Mouse (Mus musculus) hindbrain, postnatal 0 days (tissue): ENCODE measurements around the gene Mnat1. TPM values are rescaled to one million over a fixed set of nuclear protein-coding genes. Genes with fewer than 3 reads are reported as not detected.
"Not testable (repeated sequence)": the region's sequence is repeated elsewhere in the genome, so short reads cannot be mapped to it uniquely, and the experiment has no call there.

Experiments used
- ATAC-seq: fragments of 200-750 bp; cut with Nextera tagmentation; 2 replicates; pipeline ENCODE4 v1.8.0; 2017; ENCODE audit warnings: mild to moderate bottlenecking, moderate TSS enrichment, moderate library complexity
- DNase-seq: peaks from one replicate; pipeline ENCODE4 v3.0.0-alpha.2; 2015; ENCODE audit warnings: low spot score
- H3K27ac ChIP-seq: fragments of 300-500 bp; sonication (generic); 2 replicates; pipeline ENCODE4 v1.5.1; 2014; ENCODE audit warnings: mild to moderate bottlenecking
- H3K27me3 ChIP-seq: fragments of 300-500 bp; sonication (generic); 2 replicates; pipeline ENCODE4 v1.6.1; 2014; ENCODE audit warnings: low read length, mixed read lengths; ENCODE audit not compliant: insufficient read depth
- H3K36me3 ChIP-seq: fragments of 300-500 bp; sonication (generic); 2 replicates; pipeline ENCODE4 v1.6.1; 2014; ENCODE audit warnings: low read length, mixed read lengths; ENCODE audit not compliant: insufficient read depth
- H3K4me1 ChIP-seq: fragments of 300-500 bp; sonication (generic); 2 replicates; pipeline ENCODE4 v1.6.1; 2014; ENCODE audit warnings: antibody characterized with exemption, low read length, mixed read lengths; ENCODE audit not compliant: insufficient read depth
- H3K4me2 ChIP-seq: fragments of 300-500 bp; sonication (generic); 2 replicates; pipeline ENCODE4 v1.6.1; 2014; ENCODE audit warnings: low read depth, mild to moderate bottlenecking, low read length, moderate library complexity, mixed read lengths
- H3K4me3 ChIP-seq: fragments of 300-500 bp; sonication (generic); 2 replicates; pipeline ENCODE4 v1.5.1; 2014; ENCODE audit warnings: low read length
- H3K9ac ChIP-seq: fragments of 300-500 bp; sonication (generic); replicated peaks from 2 replicates; pipeline ENCODE4 v1.6.1; 2014; ENCODE audit warnings: mild to moderate bottlenecking, low read length, moderate library complexity, mixed read lengths
- H3K9me3 ChIP-seq: fragments of 300-500 bp; sonication (generic); 2 replicates; pipeline ENCODE4 v1.6.1; 2016; ENCODE audit warnings: low read length, mixed read lengths
- CTCF ChIP-seq: IDR thresholded peaks from 2 replicates; pipeline ENCODE4 v1.5.1; 2016; ENCODE audit warnings: antibody characterized with exemption, control low read depth, low read depth
- WGBS: fragments of 180-500 bp; shearing (Covaris S2); extraction: QIAGEN DNeasy Blood & Tissue Kit; methylation state at CpG from one replicate; pipeline ENCODE4 v1.1.7; 2014; 5-methylcytosine and 5-hydroxymethylcytosine counted together
- polyA plus RNA-seq: library from polyadenylated mRNA; unstranded; fragments of >200 nt; fragmentation: Nextera tagmentation; extraction: Ambion mirVana; gene quantifications from 2 replicates; pipeline ENCODE4 v1.2.1, GENCODE M21; 2015
- total RNA-seq: library from RNA; depleted of rRNA; stranded (reverse); fragments of >200 nt; gene quantifications from 2 replicates; pipeline ENCODE4 v1.2.3, GENCODE M21; 2014

The Mnat1 gene
- total and polyA plus RNA-seq, 2 experiments from 2014 or later: 17.4 to 17.6 TPM

DNA sequence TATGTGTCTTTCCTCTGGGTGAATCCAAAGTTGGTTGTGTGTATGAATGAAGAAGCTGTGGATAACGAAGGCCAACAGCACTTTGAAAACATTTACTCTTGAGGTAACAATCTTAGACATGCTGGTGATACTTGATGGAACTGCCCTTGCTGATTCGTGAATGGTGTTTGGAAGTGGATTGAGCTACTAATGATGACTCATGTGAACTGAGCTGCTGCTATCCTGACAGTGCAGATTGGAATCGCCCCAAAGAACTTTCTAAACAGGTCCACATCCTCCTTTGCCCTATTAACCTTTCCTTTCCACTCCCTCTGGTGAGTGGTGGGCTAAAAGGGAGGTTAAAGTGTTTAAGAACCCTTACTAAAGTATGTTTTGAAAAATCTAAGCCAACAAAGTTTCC is 17.2 kb downstream of the Mnat1 start:
- ATAC-seq (no peak), DNase-seq (no peak)
- Histone ChIP-seq H3K27me3 (no peaks in the 10 kb centered on the region), H3K27ac (no peak overlapping the region), H3K36me3 (no peaks in the 10 kb centered on the region), H3K4me3 (no peak overlapping the region), H3K4me1 (no peaks in the 10 kb centered on the region), H3K9me3 (no peaks in the 10 kb centered on the region), H3K4me2 (no peak overlapping the region), H3K9ac (no peak overlapping the region)
- TF ChIP-seq CTCF: no peak
- 92% methylated on average over 3 of the region's 3 CpGs for WGBS

DNA sequence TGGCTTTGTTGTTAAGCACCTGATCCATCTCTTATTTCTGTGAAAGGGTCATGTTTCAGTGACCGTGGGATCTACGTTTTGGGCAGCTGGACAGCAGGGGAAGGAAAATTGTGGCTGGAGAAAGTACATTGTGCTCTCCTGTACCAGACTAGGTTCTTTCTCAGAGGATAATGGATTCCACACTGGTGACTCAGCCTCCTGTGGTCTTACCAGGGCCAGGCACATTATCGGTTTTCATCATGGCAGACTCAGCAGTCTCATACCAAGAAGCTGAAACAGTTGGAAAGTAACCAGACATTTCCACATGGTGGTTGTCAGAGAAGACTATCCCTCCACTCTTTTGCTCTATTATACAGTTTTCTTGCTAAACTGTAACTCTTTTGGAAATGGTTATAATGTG is 23.7 kb downstream of the Mnat1 start:
- H3K9ac ChIP-seq: no peak overlapping the region
- H3K4me1 ChIP-seq: no peaks in the 10 kb centered on the region
- H3K9me3 ChIP-seq: no peaks in the 10 kb centered on the region
- 64% methylated on average over 3 of the region's 3 CpGs for WGBS
- H3K4me2 ChIP-seq: no peak overlapping the region
- H3K4me3 ChIP-seq: no peak overlapping the region
- H3K36me3 ChIP-seq: no peaks in the 10 kb centered on the region
- TF ChIP-seq CTCF: no peak
- H3K27me3 ChIP-seq: no peaks in the 10 kb centered on the region
- ATAC-seq (no peak), DNase-seq (no peak)
- no peak overlapping the region for H3K27ac ChIP-seq

DNA sequence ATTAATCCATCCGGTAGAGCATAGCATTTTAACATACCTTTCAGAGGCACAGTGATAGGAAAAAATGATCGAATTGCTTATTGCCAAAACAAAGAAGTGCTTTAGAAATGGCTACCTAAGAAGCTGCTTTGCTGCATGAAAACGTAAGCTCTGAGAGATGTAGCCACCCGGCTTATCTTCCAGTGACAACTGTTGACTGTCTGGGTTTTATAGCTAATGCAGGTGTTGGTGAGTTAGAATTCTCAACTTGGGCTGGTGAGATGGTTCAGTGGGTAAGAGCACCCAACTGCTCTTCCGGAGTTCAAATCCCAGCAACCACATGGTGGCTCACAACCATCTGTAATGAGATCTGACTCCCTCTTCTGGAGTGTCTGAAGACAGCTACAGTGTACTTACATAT is 27.5 kb downstream of the Mnat1 start:
- not testable (repeated sequence) for H3K4me2 ChIP-seq, H3K27ac ChIP-seq

DNA sequence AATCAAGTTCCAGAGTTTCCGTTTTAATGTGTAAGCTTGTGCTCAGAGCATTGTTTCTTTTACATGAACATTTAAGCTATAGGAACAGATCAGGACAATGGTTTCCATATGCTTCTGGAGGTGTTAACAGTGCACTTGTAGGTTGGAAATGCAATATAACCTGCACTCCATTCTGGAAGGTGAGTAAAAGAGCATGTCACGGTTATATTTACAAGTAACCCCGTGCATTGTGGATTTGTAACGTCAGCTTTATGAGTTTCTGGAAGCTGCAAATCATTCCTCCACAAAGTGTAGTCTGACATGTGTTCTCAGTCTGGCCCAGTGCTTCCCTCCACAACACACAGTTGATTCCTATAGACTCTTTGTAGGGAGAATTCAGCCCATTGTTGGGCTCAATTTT is 30.6 kb downstream of the Mnat1 start:
- WGBS: 94% methylated on average over 4 of the region's 4 CpGs
- Histone ChIP-seq H3K9ac (no peak overlapping the region), H3K27ac (no peak overlapping the region), H3K4me3 (no peak overlapping the region), H3K4me2 (no peak overlapping the region), H3K27me3 (no peaks in the 10 kb centered on the region), H3K9me3 (no peaks in the 10 kb centered on the region), H3K36me3 (no peaks in the 10 kb centered on the region), H3K4me1 (no peaks in the 10 kb centered on the region)
- ATAC-seq (no peak), DNase-seq (no peak)
- no peak for TF ChIP-seq CTCF

More for the DNA sequence above, 27.5 kb downstream of the Mnat1 start:
- not testable (repeated sequence) for H3K4me1 ChIP-seq, H3K27me3 ChIP-seq, H3K9ac ChIP-seq, DNase-seq, ATAC-seq, H3K4me3 ChIP-seq, H3K36me3 ChIP-seq, H3K9me3 ChIP-seq
- 92% methylated on average over 5 of the region's 5 CpGs for WGBS

DNA sequence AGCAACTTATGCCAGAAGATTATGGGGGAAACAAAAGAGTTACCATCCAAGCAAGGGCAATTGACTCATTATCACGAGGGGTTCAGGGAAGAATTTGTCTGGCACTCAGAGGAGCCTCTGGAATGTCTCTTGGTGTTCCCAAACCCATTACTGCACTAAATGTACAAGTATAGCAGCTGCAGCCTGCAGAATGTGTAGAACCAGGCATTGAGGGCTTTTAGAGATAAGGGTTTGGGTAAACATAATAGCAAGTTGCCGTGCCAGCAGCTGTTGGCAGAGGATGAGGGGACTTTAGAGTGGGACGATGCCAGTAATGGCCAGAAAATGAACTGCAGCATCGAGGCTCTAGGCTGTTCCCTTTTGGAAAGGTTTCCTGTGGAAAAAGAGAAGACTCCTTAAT is 36.8 kb downstream of the Mnat1 start:
- TF ChIP-seq CTCF: 0 out of 2 replicates have a peak, but pooled peaks have one; percentile 13
- H3K4me2 ChIP-seq: no peak overlapping the region
- no peaks in the 10 kb centered on the region for H3K27me3 ChIP-seq
- H3K9ac ChIP-seq: no peak overlapping the region
- H3K4me1 ChIP-seq: no peaks in the 10 kb centered on the region
- H3K36me3 ChIP-seq: no peaks in the 10 kb centered on the region
- DNase-seq (peak; percentile 33), ATAC-seq (no peak)
- no peak overlapping the region for H3K4me3 ChIP-seq
- 39% methylated on average over 4 of the region's 4 CpGs for WGBS
- no peaks in the 10 kb centered on the region for H3K9me3 ChIP-seq
- no peak overlapping the region for H3K27ac ChIP-seq

- no peak overlapping the region for H3K9ac ChIP-seq
- DNase-seq (no peak), ATAC-seq (no peak)
- no peak for TF ChIP-seq CTCF
- WGBS: 60% methylated on average over 13 of the region's 13 CpGs
- no peaks in the 10 kb centered on the region for H3K4me1 ChIP-seq
- no peak overlapping the region for H3K4me3 ChIP-seq
- no peak overlapping the region for H3K27ac ChIP-seq
- no peaks in the 10 kb centered on the region for H3K36me3 ChIP-seq
- H3K4me2 ChIP-seq: no peak overlapping the region
- no peaks in the 10 kb centered on the region for H3K9me3 ChIP-seq
- no peaks in the 10 kb centered on the region for H3K27me3 ChIP-seq
These were observed 39.1 kb downstream of the Mnat1 start for GRCm38 (mm10) chr12:73162408-73163181.

DNA sequence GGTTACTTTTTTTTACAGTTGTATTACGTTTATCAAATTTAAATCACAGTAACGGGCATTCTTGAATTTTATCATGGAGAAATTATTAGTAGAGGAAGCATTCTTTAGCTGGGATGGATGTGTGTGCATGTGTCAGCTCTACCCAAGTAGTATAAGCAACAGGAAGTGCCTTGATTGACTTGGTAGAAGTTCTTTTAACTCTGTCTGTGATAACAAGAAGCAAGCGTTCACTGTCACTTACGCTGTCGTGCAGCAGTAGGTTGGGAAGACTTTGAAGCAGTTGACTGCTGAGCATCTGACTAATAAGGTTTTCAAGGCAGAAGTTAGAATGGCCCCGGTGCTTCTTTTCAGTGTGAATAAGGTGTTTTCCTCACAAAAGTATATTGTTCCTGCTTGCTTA is 47.3 kb downstream of the Mnat1 start:
- no peaks in the 10 kb centered on the region for H3K4me1 ChIP-seq
- H3K9ac ChIP-seq: no peak overlapping the region
- no peak overlapping the region for H3K27ac ChIP-seq
- no peaks in the 10 kb centered on the region for H3K9me3 ChIP-seq
- no peaks in the 10 kb centered on the region for H3K27me3 ChIP-seq
- 93% methylated on average over 6 of the region's 6 CpGs for WGBS
- peaks cover 5% of the 10 kb centered on the region; the same call in 1 of the 2 replicates for H3K36me3 ChIP-seq
- ATAC-seq (no peak), DNase-seq (no peak)
- H3K4me3 ChIP-seq: no peak overlapping the region
- TF ChIP-seq CTCF: no peak
- H3K4me2 ChIP-seq: no peak overlapping the region
